Mouse (Mus musculus) CD4-positive naive resting alpha-beta T cell, adult 57 days (primary cell): Measurements from ENCODE around the gene Fam151a. TPM values are rescaled to one million over a fixed set of nuclear protein-coding genes. Genes with fewer than 3 reads are reported as not detected.

Experiments
- total RNA-seq: library from RNA; stranded (reverse); gene quantifications from one replicate; pipeline ENCODE4 v1.2.4, GENCODE M21; 2023

Gene Fam151a
- total RNA-seq = not detected

DNA sequence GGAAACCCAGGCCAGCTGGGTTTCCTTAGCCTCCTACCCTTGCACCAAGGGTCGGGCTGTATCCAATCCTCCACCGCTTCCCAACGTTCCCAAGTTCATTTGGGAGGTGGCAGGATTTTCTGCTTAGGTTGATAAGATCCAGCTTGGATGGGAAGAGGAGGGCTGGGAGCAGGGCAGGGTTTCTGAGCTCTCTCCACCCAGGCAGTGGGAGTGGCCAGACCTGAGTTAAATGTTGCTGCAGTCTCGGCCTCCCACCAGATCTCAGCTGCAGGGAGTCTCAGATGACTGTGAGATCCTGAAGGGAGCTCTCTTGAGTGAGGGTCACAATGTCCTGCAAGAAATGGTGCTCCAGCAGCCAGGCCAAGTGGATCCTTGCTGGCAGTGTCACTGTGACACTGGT, at the start of gene Fam151a:
TSS of gene Fam151a (plus strand) at position 254 of the 400 bp plus-strand sequence.

DNA sequence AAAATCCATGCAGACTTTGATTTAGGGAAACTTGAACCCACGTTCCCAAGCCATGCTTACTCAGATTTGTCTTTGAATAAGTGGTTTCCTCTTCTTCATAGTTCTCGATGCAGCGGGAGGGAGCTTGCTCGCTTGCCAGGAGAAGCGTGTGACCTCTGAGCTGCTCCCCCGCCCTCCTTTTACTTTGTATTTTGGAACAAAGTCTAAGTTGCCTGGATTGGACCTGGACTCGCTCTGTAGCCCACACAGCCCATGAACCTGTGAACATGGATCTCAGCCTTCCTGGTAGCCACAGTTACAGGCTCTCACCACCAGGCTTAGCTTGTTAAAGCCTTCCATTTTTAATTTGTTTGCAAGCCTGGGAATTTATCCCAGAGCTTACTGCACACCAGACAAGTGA, 2.9 kb upstream of the Fam151a start, which contains the start of gene Mroh7:
TSS of gene Mroh7 (minus strand) at position 112 of the 400 bp plus-strand sequence.

Other genes starting within 250 kb of the Fam151a start
- gene Bsnd, start 241.6 kb upstream of the Fam151a start, total RNA-seq = not detected
- 23.4 TPM for gene Dhcr24, start 172.9 kb upstream of the Fam151a start, total RNA-seq
- not detected for gene Lexm, start 116.6 kb upstream of the Fam151a start, total RNA-seq
- gene Ttc22, start 111.5 kb upstream of the Fam151a start, total RNA-seq = not detected
- 6.8 TPM for gene Pars2, start 82.8 kb upstream of the Fam151a start, total RNA-seq
- 38.4 TPM for gene Ttc4, start 54.9 kb upstream of the Fam151a start, total RNA-seq
- not detected for gene Mroh7, start 3.0 kb upstream of the Fam151a start, total RNA-seq
- gene Acot11, start 71.1 kb downstream of the Fam151a start, total RNA-seq = 2.7 TPM
- gene Ssbp3, start 176.8 kb downstream of the Fam151a start, total RNA-seq = 124 TPM